Mouse (Mus musculus) liver, adult 2 months (tissue): ENCODE data around the gene Vezf1.

Source experiments
- CTCF ChIP-seq: fragments of 200-500 bp; IDR thresholded peaks from 2 replicates; pipeline ENCODE4 v1.5.1; 2011; ENCODE audit warnings: low read depth, low read length, control low read depth
- POLR2A ChIP-seq: fragments of 200-500 bp; IDR thresholded peaks from 2 replicates; pipeline ENCODE4 v1.6.1; 2011; ENCODE audit warnings: low read length, control low read depth; ENCODE audit not compliant: insufficient read depth; ENCODE audit errors: extremely low read depth

DNA sequence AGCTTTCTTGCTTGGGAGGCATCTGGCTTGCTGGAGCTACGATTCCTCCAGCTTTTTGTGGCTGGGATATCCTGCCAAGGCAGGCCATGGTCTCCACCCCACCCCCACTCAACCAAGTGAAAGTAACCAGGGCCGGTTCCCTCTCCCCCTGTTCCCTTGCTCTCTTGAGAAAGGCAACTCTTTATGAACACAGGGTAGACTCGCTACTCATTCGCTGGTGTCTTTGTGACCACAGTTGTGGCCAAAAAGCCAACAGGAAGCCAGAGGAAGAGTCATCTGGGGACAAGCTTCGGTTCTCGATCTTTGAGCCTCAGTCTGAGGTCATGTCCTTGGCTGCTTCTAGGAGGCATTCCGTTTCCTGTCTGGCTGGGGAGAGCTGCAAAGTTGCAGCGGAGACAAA lies 63.8 kb downstream of the Vezf1 start:
- TF ChIP-seq CTCF (no peak), POLR2A (no peak)
